Mouse (Mus musculus) liver, postnatal 0 days (tissue): ENCODE data around the gene Sash1.
A peak's percentile ranks its signal among the peaks of the same experiment; 100 is the strongest.

Source experiments
- CTCF ChIP-seq: sonication (generic); IDR thresholded peaks from 2 replicates; pipeline ENCODE4 v1.5.1; 2016; ENCODE audit warnings: antibody characterized with exemption, low read depth
- EP300 ChIP-seq: IDR thresholded peaks from 2 replicates; pipeline ENCODE4 v1.6.1; 2016; ENCODE audit warnings: antibody characterized with exemption, low read depth, mild to moderate bottlenecking

GRCm38 (mm10) chr10:8833816-8834464, 51.9 kb downstream of the Sash1 start:
- TF ChIP-seq CTCF (peak; percentile 63), EP300 (no peak)
